Mouse (Mus musculus) limb, embryonic 11.5 days (tissue): Measurements from ENCODE around the gene Tmem59l. TPM values are rescaled to one million over a fixed set of nuclear protein-coding genes. Genes with fewer than 3 reads are reported as not detected.

Experiments
- ATAC-seq: fragments of 200-750 bp; cut with Nextera tagmentation; 2 replicates; pipeline ENCODE4 v1.8.0; 2017; ENCODE audit warnings: low read depth; ENCODE audit not compliant: insufficient number of reproducible peaks, low FRiP score, low TSS enrichment
- DNase-seq: peaks from one replicate; pipeline ENCODE4 v3.0.0-alpha.2; 2015; ENCODE audit warnings: low spot score
- H3K27ac ChIP-seq: fragments of 300-500 bp; sonication (generic); replicated peaks from 2 replicates; pipeline ENCODE4 v1.5.1; 2014; ENCODE audit warnings: low read depth, mild to moderate bottlenecking, low read length
- H3K27me3 ChIP-seq: fragments of 300-500 bp; sonication (generic); 2 replicates; pipeline ENCODE4 v1.6.1; 2014; ENCODE audit warnings: mild to moderate bottlenecking, low read length, mixed read lengths; ENCODE audit not compliant: control insufficient read depth, insufficient read depth
- H3K36me3 ChIP-seq: fragments of 300-500 bp; sonication (generic); 2 replicates; pipeline ENCODE4 v1.6.1; 2014; ENCODE audit warnings: mild to moderate bottlenecking, low read length, moderate library complexity, mixed read lengths; ENCODE audit not compliant: control insufficient read depth, insufficient read depth
- H3K4me1 ChIP-seq: fragments of 300-500 bp; sonication (generic); 2 replicates; pipeline ENCODE4 v1.6.1; 2014; ENCODE audit warnings: low read length, mixed read lengths; ENCODE audit not compliant: control insufficient read depth, insufficient read depth
- H3K4me2 ChIP-seq: fragments of 300-500 bp; sonication (generic); 2 replicates; pipeline ENCODE4 v1.6.1; 2014; ENCODE audit warnings: low read depth, mild to moderate bottlenecking, moderate library complexity; ENCODE audit not compliant: severe bottlenecking
- H3K4me3 ChIP-seq: fragments of 300-500 bp; sonication (generic); 2 replicates; pipeline ENCODE4 v1.5.1; 2014; ENCODE audit warnings: low read depth, low read length
- H3K9ac ChIP-seq: fragments of 300-500 bp; sonication (generic); 2 replicates; pipeline ENCODE4 v1.6.1; 2014; ENCODE audit warnings: mild to moderate bottlenecking, low read length
- H3K9me3 ChIP-seq: fragments of 300-500 bp; sonication (generic); 2 replicates; pipeline ENCODE4 v1.6.1; 2016; ENCODE audit warnings: low read length; ENCODE audit not compliant: control insufficient read depth
- WGBS: fragments of 180-500 bp; shearing (Covaris S2); extraction: QIAGEN DNeasy Blood & Tissue Kit; methylation state at CpG from one replicate; pipeline ENCODE4 v1.1.7; 2014; 5-methylcytosine and 5-hydroxymethylcytosine counted together
- polyA plus RNA-seq: library from polyadenylated mRNA; unstranded; fragments of >200 nt; fragmentation: Nextera tagmentation; extraction: Ambion mirVana; gene quantifications from 2 replicates; pipeline ENCODE4 v1.2.1, GENCODE M21; 2014

Gene Tmem59l
- polyA plus RNA-seq, 1 experiment from 2014 or later, result 20.0 TPM

DNA sequence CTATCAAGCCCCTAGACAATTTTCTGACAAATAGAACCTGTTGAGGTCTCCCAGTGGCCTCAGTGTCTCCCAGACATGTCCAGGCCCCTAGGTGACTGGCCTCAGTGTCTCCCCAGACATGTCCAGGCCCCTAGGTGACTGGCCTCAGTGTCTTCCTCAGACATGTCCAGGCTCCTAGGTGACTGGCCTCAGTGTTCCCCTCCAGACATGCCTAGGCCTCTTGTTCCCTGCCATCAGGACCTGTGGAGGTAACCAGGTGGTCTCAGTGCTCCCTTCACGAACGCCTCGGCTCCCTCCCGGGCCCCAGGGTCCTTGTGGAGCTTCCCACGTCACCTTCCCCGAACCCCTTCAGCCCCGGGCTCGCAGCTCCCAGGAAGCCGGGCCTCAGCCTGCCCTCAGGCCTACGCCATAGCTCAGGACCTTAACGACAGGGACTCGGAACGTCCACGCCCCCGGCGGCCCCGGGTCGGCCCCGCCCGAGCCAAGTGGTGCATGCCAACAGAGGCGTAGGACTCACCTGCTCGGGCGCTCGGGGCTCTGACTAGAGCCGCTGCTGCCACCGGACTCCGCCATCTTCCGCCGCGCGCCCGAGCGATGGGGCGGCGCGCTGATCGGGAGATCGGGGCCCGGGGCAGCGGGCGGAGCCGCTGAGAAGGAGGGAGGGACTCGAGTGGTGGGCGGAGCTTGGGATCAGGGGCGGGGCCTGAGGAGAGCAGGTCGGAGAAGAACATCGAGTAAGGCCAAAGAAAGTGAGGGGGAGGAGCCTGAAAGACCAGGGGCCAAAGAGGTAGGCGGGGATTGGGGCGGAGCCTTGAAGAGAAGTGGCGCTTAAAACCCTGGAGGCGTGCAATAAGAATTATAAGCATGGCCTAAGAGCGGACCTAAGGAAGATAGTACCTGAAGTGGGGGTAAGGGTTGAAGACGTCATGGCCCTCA lies 10.6 kb downstream of the Tmem59l start, which contains the start of gene Klhl26:
Gene Klhl26, minus strand, starts transcription at position 636 of the 936 bp plus-strand sequence.
- H3K9me3 ChIP-seq, result no peaks in the 10 kb centered on the region
- DNase-seq (peak; percentile 98), ATAC-seq (peak; percentile 82)
- H3K27me3 ChIP-seq, result no peaks in the 10 kb centered on the region
- WGBS, result under 1% methylated on average over 53 of the region's 53 CpGs
- peaks cover 10% of the 10 kb centered on the region; the same call in 1 of the 2 replicates for H3K4me1 ChIP-seq
- peak within 1 kb of the TSS; percentile 87 for H3K4me2 ChIP-seq
- peak within 1 kb of the TSS; percentile 30; the same call in 1 of the 2 replicates for H3K27ac ChIP-seq
- H3K9ac ChIP-seq, result peak within 1 kb of the TSS; percentile 84
- no peaks in the 10 kb centered on the region for H3K36me3 ChIP-seq
- H3K4me3 ChIP-seq, result peak within 1 kb of the TSS; percentile 79

DNA sequence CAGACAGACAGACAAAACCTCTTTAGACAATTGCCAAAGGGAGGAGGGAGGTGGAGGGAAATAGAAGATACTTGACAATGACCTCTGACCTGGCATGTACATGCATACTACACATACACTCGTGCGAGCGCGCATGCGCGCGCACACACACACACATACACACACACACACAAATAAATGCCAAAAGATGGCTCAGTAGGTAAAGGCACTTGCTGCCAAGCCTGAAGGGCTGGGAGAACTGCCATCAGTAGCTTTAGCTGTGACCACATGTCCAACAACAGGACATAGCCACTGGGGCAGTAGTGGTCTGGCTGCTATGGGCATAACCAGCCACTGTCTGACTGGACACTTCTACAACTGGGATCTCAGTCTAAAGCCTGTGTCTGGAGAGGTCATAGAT lies 15.3 kb downstream of the Tmem59l start:
- H3K27ac ChIP-seq, result no peak overlapping the region
- H3K27me3 ChIP-seq, result no peaks in the 10 kb centered on the region
- peaks cover 8% of the 10 kb centered on the region for H3K4me1 ChIP-seq
- H3K4me3 ChIP-seq, result no peak overlapping the region
- ATAC-seq (no peak), DNase-seq (no peak)
- WGBS, result 96% methylated on average over 7 of the region's 7 CpGs
- H3K36me3 ChIP-seq, result no peaks in the 10 kb centered on the region
- no peaks in the 10 kb centered on the region for H3K9me3 ChIP-seq
- no peak overlapping the region for H3K4me2 ChIP-seq
- no peak overlapping the region for H3K9ac ChIP-seq

DNA sequence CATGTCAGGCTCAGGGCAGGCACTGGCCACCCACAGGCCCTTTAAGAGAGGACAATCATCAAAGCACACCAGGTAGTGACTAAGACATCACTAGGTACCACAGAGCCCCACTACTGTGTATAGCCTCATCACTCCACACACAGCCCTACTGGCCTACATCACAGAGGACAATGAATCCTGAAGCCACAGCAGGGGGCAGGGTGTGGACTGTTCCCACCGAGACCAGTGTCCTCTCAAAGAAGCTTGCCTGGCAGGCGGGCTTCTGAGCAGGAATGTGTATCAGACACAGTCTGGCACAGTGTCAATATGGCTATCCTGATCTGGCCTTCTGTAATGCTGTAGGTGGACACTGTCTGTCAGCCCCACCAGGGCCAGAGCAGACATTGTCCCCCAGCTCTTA lies 17.2 kb downstream of the Tmem59l start:
- 0 out of 2 replicates have a peak, but pooled peaks cover 2% of the 10 kb centered on the region for H3K36me3 ChIP-seq
- DNase-seq, result no peak
- WGBS, result 78% methylated on average over 2 of the region's 2 CpGs
- peaks cover 4% of the 10 kb centered on the region for H3K4me1 ChIP-seq
- no peak overlapping the region for H3K9ac ChIP-seq
- no peak overlapping the region for H3K4me3 ChIP-seq
- ATAC-seq, result no peak
- no peaks in the 10 kb centered on the region for H3K27me3 ChIP-seq
- H3K27ac ChIP-seq, result no peak overlapping the region
- no peak overlapping the region for H3K4me2 ChIP-seq
- no peaks in the 10 kb centered on the region for H3K9me3 ChIP-seq

DNA sequence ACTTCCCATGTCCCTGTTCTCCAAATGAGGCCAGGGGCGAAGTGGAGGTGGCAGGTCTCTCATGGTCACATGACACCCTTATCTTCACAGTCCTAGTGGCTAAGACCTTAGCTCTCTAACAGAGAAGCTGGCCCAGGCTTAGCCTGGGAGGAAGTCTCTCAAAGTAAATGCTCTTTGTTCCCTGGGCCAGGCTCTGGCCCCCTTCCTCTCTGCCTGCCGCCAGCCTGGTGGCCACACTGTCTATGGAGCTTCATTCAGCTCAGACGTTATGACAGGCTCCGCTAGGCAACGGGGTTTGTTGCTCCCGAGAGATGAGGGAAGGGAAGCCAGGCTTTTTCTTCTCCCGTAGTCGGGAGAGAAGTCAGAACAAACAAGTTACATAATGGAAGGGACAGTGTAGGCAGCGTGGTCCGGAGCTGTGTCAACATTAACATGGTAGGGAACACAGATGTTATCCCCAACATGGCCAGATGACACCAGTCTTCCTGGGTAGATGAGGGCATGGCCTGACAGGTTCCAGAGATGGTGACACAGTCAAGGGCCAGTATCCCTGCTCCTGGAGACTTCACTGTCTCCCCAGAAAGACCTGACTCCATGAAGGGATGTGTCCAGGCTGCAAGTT lies 17.8 kb downstream of the Tmem59l start:
- ATAC-seq (no peak), DNase-seq (no peak)
- Histone ChIP-seq H3K27ac (no peak overlapping the region), H3K4me1 (peaks cover 4% of the 10 kb centered on the region), H3K4me3 (no peak overlapping the region), H3K9me3 (no peaks in the 10 kb centered on the region), H3K4me2 (no peak overlapping the region), H3K27me3 (no peaks in the 10 kb centered on the region), H3K36me3 (0 out of 2 replicates have a peak, but pooled peaks cover 2% of the 10 kb centered on the region), H3K9ac (no peak overlapping the region)
- 74% methylated on average over 10 of the region's 10 CpGs for whole genome bisulfite sequencing

DNA sequence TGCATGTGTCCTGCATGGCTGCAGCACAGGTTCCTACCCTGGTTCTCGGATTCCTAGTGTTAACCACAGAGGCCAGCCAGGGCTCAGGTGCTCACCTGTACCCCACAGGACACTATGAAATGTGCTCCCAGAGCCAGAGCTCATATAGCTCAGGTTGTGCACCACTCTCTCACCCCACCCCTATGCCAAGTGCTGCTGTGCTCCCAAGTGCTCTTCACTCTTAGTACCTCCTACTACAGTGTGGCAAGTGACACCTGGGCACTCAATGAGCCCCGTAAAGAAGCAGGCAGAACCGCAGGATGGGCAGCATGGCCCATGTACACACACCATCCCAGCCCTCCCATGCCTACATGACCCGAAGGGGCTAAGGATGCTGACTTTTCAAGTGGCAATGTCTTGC lies 18.4 kb downstream of the Tmem59l start:
- H3K36me3 ChIP-seq, result 0 out of 2 replicates have a peak, but pooled peaks cover 2% of the 10 kb centered on the region

DNA sequence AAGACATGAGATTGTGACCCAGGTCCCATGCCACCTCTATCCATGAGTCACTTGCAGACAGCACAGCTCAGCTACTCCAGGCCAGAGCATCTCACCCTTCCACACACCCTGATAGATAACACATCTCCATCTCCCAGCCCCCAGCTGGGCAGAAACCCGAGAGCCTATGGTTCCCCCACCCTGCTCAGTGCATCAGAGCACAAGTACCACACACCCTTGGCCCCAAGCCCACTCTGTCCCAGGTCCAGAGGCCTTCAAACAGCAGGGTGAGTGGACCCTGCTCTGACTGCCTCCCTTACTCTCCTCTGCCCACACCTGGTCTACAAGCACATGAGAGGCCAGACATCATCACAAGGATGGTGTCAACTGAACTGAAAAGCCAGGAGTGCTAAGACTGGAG lies 19.3 kb downstream of the Tmem59l start:
- ATAC-seq, result no peak
- WGBS, result 52% methylated on average over 1 of the region's 1 CpGs
- H3K27me3 ChIP-seq, result no peaks in the 10 kb centered on the region
- H3K4me2 ChIP-seq, result no peak overlapping the region
- no peak overlapping the region for H3K4me3 ChIP-seq
- no peak overlapping the region for H3K27ac ChIP-seq
- no peak overlapping the region for H3K9ac ChIP-seq
- DNase-seq, result no peak
- no peaks in the 10 kb centered on the region for H3K9me3 ChIP-seq
- 0 out of 2 replicates have a peak, but pooled peaks cover 2% of the 10 kb centered on the region for H3K36me3 ChIP-seq
- peaks cover 4% of the 10 kb centered on the region for H3K4me1 ChIP-seq

More for the DNA sequence above, 18.4 kb downstream of the Tmem59l start:
- 90% methylated on average over 4 of the region's 4 CpGs for WGBS
- Histone ChIP-seq H3K4me2 (no peak overlapping the region), H3K4me1 (peaks cover 4% of the 10 kb centered on the region), H3K9me3 (no peaks in the 10 kb centered on the region), H3K4me3 (no peak overlapping the region), H3K27me3 (no peaks in the 10 kb centered on the region), H3K9ac (no peak overlapping the region), H3K27ac (no peak overlapping the region)
- no peak for ATAC-seq
- no peak for DNase-seq

DNA sequence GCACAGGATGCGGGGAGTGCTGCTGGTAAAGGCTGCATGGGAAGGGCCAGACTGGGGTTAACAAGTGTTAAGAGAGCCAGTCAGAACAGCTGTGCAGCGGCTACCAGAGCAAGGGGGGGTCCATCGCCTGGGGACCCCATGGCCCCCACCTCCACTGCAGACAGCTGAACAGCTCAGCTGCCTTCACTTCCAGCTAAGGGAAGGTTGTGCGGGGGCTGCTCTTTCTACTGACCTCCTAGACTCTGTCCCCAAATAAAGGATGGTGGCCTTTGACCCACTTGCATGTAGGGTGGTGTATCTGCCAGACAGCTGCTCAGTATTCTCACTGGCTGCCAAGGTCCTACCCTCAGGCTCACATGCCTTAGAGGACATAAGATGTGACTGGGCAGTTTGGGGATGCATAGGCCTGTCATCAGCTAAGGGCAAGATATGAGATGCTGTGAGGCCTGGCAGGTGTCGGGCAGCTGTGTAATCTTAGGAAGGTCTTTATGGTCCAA lies 19.9 kb downstream of the Tmem59l start:
- Histone ChIP-seq H3K27ac (no peak overlapping the region), H3K9ac (no peak overlapping the region)

DNA sequence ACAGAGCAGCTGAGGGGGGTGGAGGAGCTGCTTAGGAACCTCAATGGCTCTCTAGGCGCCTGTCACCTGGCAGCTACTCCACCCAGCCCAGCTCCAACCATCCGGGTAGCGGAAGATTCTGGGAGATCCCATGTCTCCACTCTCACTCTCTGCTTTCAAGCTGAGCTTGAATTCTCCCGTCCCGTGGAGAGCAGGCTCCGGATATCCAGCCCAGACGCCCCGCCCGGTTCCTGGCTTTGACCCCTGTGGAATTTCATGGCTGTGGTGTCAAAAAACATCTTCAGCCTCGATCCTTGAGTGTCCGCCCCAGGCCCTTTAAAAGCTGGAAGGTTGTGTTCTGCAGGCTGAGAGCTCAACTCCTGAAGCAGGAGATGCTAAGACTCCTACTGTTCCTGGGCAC lies 20.4 kb downstream of the Tmem59l start:
- 0 out of 2 replicates have a peak, but pooled peaks cover 2% of the 10 kb centered on the region for H3K36me3 ChIP-seq
- ATAC-seq (no peak), DNase-seq (no peak)
- H3K4me1 ChIP-seq, result peaks cover 9% of the 10 kb centered on the region
- no peak overlapping the region for H3K9ac ChIP-seq
- no peak overlapping the region for H3K4me2 ChIP-seq
- WGBS, result 70% methylated on average over 11 of the region's 11 CpGs
- H3K27ac ChIP-seq, result no peak overlapping the region
- no peaks in the 10 kb centered on the region for H3K9me3 ChIP-seq
- no peak overlapping the region for H3K4me3 ChIP-seq
- H3K27me3 ChIP-seq, result no peaks in the 10 kb centered on the region

More for the DNA sequence above, 19.9 kb downstream of the Tmem59l start:
- H3K4me1 ChIP-seq, result peaks cover 7% of the 10 kb centered on the region
- 69% methylated on average over 5 of the region's 5 CpGs for WGBS
- no peaks in the 10 kb centered on the region for H3K9me3 ChIP-seq
- 0 out of 2 replicates have a peak, but pooled peaks cover 2% of the 10 kb centered on the region for H3K36me3 ChIP-seq
- DNase-seq (no peak), ATAC-seq (no peak)
- no peak overlapping the region for H3K4me3 ChIP-seq
- H3K27me3 ChIP-seq, result no peaks in the 10 kb centered on the region
- no peak overlapping the region for H3K4me2 ChIP-seq
